Mouse (Mus musculus): ENCODE measurements around the gene Phrf1. TPM values are rescaled to one million over a fixed set of nuclear protein-coding genes. Genes with fewer than 3 reads are reported as not detected.

The Phrf1 gene
- total and polyA plus RNA-seq, 2 experiments from 2014 or later: 20.4 to 28.9 TPM

DNA sequence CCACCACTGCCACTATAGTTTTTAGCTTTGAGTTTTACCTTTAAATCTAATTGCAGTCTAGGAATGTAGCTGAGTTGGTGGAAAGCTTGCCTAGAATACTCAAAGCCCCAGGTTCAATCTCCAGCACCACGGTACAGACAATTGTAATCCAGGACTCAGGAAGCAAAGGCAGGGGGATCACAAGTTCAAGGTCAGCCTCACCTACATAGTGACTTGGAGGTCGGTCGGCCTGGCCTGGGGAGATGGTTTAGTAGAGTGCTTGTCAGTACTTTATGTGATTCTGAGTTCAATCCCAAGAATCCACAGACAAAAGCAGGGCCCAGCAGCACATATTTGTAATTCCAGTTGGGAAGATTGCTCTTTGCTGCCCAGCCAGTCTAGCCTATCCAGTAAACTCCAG lies 59.5 kb downstream of the Phrf1 start:
- 63% methylated on average over 3 of the region's 3 CpGs for WGBS
- no peak for DNase-seq (ENCODE audit: low spot score)
- ATAC-seq (ENCODE audit: insufficient read depth, low read depth): no peak
- TF ChIP-seq CTCF (IDR thresholded peaks at IDR 0.05; ENCODE audit: low read depth) (no peak), EP300 (IDR thresholded peaks at IDR 0.05; ENCODE audit: low read depth) (no peak)
- 0 out of 2 replicates have a peak, but pooled peaks cover 5% of the 10 kb centered on the region for H3K4me1 ChIP-seq (ENCODE audit: control insufficient read depth, insufficient read depth)
- peaks cover 26% of the 10 kb centered on the region for H3K27me3 ChIP-seq (ENCODE audit: control insufficient read depth, insufficient read depth, low read length)
- H3K36me3 ChIP-seq (replicated peaks; ENCODE audit: control insufficient read depth, insufficient read depth, low read length): no peaks in the 10 kb centered on the region
- H3K27ac ChIP-seq (ENCODE audit: low read depth): no peak overlapping the region
- no peak overlapping the region for H3K9ac ChIP-seq (replicated peaks; ENCODE audit: low read depth, low read length)
- H3K9me3 ChIP-seq (replicated peaks; ENCODE audit: control insufficient read depth, low read length): no peaks in the 10 kb centered on the region
- no peak overlapping the region for H3K4me3 ChIP-seq (ENCODE audit: low read depth, low read length)
- H3K4me2 ChIP-seq (ENCODE audit: low read depth, low read length): no peak overlapping the region

DNA sequence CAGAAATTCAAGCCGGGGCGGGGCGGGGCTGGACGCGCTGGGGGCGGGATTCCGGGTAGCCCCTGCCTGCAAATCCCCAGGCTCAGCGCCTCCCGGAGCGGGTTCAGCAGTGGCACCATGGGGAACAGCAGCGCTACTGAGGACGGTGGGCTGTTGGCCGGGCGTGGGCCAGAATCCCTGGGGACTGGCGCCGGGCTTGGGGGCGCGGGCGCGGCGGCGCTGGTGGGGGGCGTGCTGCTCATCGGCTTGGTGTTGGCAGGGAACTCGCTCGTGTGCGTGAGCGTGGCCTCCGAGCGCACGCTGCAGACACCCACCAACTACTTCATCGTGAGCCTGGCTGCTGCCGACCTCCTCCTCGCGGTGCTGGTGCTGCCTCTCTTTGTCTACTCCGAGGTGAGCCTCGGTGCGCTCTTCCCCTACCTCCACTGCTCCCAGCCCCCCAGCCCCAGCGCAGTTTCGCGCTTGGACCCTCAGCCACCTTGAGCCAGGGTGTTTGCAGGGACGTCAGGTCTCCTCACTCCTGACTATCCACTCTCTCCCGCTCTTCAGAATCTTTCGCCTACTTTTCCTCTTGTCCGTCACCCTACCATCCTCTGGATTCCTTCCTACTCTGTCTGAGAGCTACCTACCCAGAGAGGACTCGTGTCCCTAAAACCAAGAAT lies 63.5 kb downstream of the Phrf1 start, which contains the start of gene Drd4:
Drd4 (plus strand) TSS at position 86 of the 662 bp plus-strand sequence.
- TF ChIP-seq EP300 (IDR thresholded peaks at IDR 0.05; ENCODE audit: low read depth): no peak
- TF ChIP-seq CTCF (IDR thresholded peaks at IDR 0.05; ENCODE audit: low read depth): no peak
- peaks cover 15% of the 10 kb centered on the region for H3K4me1 ChIP-seq (ENCODE audit: control insufficient read depth, insufficient read depth)
- no peak for ATAC-seq (ENCODE audit: insufficient read depth, low read depth)
- no peaks in the 10 kb centered on the region for H3K9me3 ChIP-seq (replicated peaks; ENCODE audit: control insufficient read depth, low read length)
- H3K9ac ChIP-seq (replicated peaks; ENCODE audit: low read depth, low read length): no peak within 1 kb of the TSS
- no peak within 1 kb of the TSS for H3K27ac ChIP-seq (ENCODE audit: low read depth)
- peaks cover 6% of the 10 kb centered on the region; the same call in 1 of the 2 replicates for H3K36me3 ChIP-seq (replicated peaks; ENCODE audit: control insufficient read depth, insufficient read depth, low read length)
- peaks cover 54% of the 10 kb centered on the region for H3K27me3 ChIP-seq (ENCODE audit: control insufficient read depth, insufficient read depth, low read length)
- DNase-seq (ENCODE audit: low spot score): no peak
- WGBS: 4% methylated on average over 41 of the region's 46 CpGs
- peak within 1 kb of the TSS; percentile 66 for H3K4me2 ChIP-seq (ENCODE audit: low read depth, low read length)
- H3K4me3 ChIP-seq (ENCODE audit: low read depth, low read length): peak within 1 kb of the TSS; percentile 47

DNA sequence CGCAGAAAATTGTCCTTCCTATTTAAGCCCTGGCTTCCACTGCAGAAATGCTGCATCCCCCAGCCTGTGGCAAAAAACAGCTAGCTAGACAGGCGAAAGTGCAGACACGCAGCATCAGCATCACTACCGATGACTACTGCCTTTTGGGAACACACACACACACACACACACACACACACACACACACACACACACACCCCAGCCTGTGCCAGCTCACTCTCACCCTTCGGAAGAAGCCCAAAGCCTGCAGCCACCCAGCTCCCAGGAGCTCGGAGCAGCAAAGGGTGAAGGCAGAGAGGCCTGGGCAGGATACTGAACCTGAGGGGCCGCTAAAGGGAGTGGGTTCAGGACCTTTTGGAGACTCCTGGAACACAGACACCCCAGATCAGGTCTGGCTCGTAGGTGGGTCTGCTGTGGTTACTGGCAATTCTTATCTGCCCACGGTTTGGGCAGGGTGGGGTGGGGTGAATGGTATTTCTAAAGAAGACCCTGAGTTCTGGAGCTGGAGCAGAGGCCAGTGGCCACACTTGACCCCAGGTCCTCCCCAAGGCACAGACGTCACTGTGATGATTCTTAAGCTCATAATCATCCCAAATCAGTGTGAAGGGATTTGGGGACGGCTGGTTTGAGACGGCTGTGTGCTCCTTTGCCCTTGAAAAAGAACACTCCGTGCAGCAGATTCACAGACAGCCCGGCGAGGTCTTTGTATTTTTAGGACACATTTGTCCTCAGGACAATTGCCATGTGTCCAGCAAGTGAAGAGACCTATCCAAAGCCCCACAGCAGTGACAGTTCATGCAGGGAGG lies 64.2 kb downstream of the Phrf1 start:
- Histone ChIP-seq H3K4me3 (ENCODE audit: low read depth, low read length) (no peak overlapping the region), H3K36me3 (replicated peaks; ENCODE audit: control insufficient read depth, insufficient read depth, low read length) (peaks cover 9% of the 10 kb centered on the region; the same call in 1 of the 2 replicates), H3K4me1 (ENCODE audit: control insufficient read depth, insufficient read depth) (peaks cover 15% of the 10 kb centered on the region), H3K27me3 (ENCODE audit: control insufficient read depth, insufficient read depth, low read length) (peaks cover 54% of the 10 kb centered on the region), H3K9ac (replicated peaks; ENCODE audit: low read depth, low read length) (no peak overlapping the region), H3K27ac (ENCODE audit: low read depth) (no peak overlapping the region), H3K4me2 (ENCODE audit: low read depth, low read length) (no peak overlapping the region), H3K9me3 (replicated peaks; ENCODE audit: control insufficient read depth, low read length) (no peaks in the 10 kb centered on the region)
- WGBS: 45% methylated on average over 15 of the region's 15 CpGs
- ATAC-seq (ENCODE audit: insufficient read depth, low read depth) (no peak), DNase-seq (ENCODE audit: low spot score) (no peak)
- TF ChIP-seq CTCF (IDR thresholded peaks at IDR 0.05; ENCODE audit: low read depth): no peak
- TF ChIP-seq EP300 (IDR thresholded peaks at IDR 0.05; ENCODE audit: low read depth): no peak

DNA sequence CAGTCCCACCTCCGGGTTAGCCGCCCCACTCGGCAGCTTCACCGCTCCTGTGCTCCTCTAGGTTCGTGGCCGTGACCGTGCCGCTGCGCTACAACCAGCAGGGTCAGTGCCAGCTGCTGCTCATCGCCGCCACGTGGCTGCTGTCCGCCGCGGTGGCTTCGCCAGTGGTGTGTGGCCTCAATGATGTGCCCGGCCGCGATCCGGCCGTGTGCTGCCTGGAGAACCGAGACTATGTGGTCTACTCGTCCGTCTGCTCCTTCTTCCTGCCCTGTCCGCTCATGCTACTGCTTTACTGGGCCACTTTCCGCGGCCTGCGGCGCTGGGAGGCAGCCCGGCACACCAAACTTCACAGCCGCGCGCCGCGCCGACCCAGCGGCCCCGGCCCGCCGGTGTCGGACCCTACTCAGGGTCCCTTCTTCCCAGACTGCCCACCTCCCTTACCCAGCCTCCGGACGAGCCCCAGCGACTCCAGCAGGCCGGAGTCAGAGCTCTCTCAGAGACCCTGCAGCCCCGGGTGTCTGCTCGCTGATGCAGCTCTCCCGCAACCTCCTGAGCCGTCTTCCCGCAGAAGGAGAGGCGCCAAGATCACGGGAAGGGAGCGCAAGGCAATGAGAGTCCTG lies 65.4 kb downstream of the Phrf1 start:
- no peak overlapping the region; the same call in 1 of the 2 replicates for H3K9ac ChIP-seq (replicated peaks; ENCODE audit: low read depth, low read length)
- under 1% methylated on average over 52 of the region's 53 CpGs for WGBS
- H3K9me3 ChIP-seq (replicated peaks; ENCODE audit: control insufficient read depth, low read length): no peaks in the 10 kb centered on the region
- ATAC-seq (ENCODE audit: insufficient read depth, low read depth) (no peak), DNase-seq (ENCODE audit: low spot score) (no peak)
- TF ChIP-seq CTCF (IDR thresholded peaks at IDR 0.05; ENCODE audit: low read depth) (no peak), EP300 (IDR thresholded peaks at IDR 0.05; ENCODE audit: low read depth) (no peak)
- H3K4me2 ChIP-seq (ENCODE audit: low read depth, low read length): peak overlapping the region; percentile 64
- peaks cover 11% of the 10 kb centered on the region for H3K36me3 ChIP-seq (replicated peaks; ENCODE audit: control insufficient read depth, insufficient read depth, low read length)
- H3K27me3 ChIP-seq (ENCODE audit: control insufficient read depth, insufficient read depth, low read length): peaks cover 54% of the 10 kb centered on the region
- H3K27ac ChIP-seq (ENCODE audit: low read depth): no peak overlapping the region
- H3K4me1 ChIP-seq (ENCODE audit: control insufficient read depth, insufficient read depth): peaks cover 15% of the 10 kb centered on the region
- H3K4me3 ChIP-seq (ENCODE audit: low read depth, low read length): peak overlapping the region; percentile 43

DNA sequence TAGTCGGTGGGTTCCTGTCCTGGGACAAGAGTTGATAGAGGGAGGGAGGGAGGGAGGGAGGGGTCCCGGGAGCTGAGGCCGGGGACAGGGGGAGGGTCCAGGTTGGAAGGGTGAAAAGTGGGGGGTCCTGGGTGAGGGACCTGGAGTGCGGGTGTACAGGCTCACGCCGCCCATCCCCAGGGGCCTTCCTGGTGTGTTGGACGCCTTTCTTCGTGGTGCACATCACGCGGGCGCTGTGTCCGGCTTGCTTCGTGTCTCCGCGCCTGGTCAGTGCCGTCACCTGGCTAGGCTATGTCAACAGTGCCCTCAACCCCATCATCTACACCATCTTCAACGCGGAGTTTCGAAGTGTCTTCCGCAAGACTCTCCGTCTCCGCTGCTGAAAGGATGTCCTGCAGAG lies 65.9 kb downstream of the Phrf1 start:
- H3K27ac ChIP-seq (ENCODE audit: low read depth): no peak overlapping the region
- peaks cover 15% of the 10 kb centered on the region for H3K4me1 ChIP-seq (ENCODE audit: control insufficient read depth, insufficient read depth)
- DNase-seq (ENCODE audit: low spot score) (no peak), ATAC-seq (ENCODE audit: insufficient read depth, low read depth) (no peak)
- H3K4me2 ChIP-seq (ENCODE audit: low read depth, low read length): peak overlapping the region; percentile 64
- H3K9me3 ChIP-seq (replicated peaks; ENCODE audit: control insufficient read depth, low read length): no peaks in the 10 kb centered on the region
- no peak for TF ChIP-seq EP300 (IDR thresholded peaks at IDR 0.05; ENCODE audit: low read depth)
- H3K9ac ChIP-seq (replicated peaks; ENCODE audit: low read depth, low read length): no peak overlapping the region
- peak overlapping the region; percentile 43 for H3K4me3 ChIP-seq (ENCODE audit: low read depth, low read length)
- peaks cover 54% of the 10 kb centered on the region for H3K27me3 ChIP-seq (ENCODE audit: control insufficient read depth, insufficient read depth, low read length)
- peaks cover 16% of the 10 kb centered on the region for H3K36me3 ChIP-seq (replicated peaks; ENCODE audit: control insufficient read depth, insufficient read depth, low read length)
- WGBS: 4% methylated on average over 21 of the region's 22 CpGs

Measured in heart, postnatal 0 days (tissue).